Mouse (Mus musculus) c-Kit-positive CD71-negative TER-119-negative erythroid progenitor cells, embryonic 14.5 days (primary cell): Measurements from ENCODE around the gene Tuft1.
"Not testable (repeated sequence)": the region's sequence is repeated elsewhere in the genome, so short reads cannot be mapped to it uniquely, and the experiment has no call there.

Source experiments
- DNase-seq: peaks from one replicate; pipeline ENCODE4 v3.0.0-alpha.2; 2013; ENCODE audit warnings: low read depth

Tuft1 gene

GRCm38 (mm10) chr3:94659142-94659748 lies 573 bp upstream of the Tuft1 start:
- not testable (repeated sequence) for DNase-seq

GRCm38 (mm10) chr3:94657852-94658739 lies 576 bp downstream of the Tuft1 start:
- DNase-seq, result not testable (repeated sequence)

GRCm38 (mm10) chr3:94653967-94654366 lies 4.7 kb downstream of the Tuft1 start:
- DNase-seq, result not testable (repeated sequence)

- DNase-seq, result no peak
Observed at GRCm38 (mm10) chr3:94650409-94650808, 8.3 kb downstream of the Tuft1 start.

- no peak for DNase-seq
Observed at GRCm38 (mm10) chr3:94648755-94649590, 9.7 kb downstream of the Tuft1 start.

- DNase-seq, result not testable (repeated sequence)
Observed at GRCm38 (mm10) chr3:94642495-94643162, 16.0 kb downstream of the Tuft1 start, which contains the start of gene Gm10972. Gene Gm10972, plus strand, starts transcription at chr3:94643112.

GRCm38 (mm10) chr3:94629876-94630275 lies 28.8 kb downstream of the Tuft1 start:
- DNase-seq, result no peak

GRCm38 (mm10) chr3:94628712-94629111 lies 30.0 kb downstream of the Tuft1 start:
- no peak for DNase-seq

- no peak for DNase-seq
Observed at GRCm38 (mm10) chr3:94624281-94624680, 34.4 kb downstream of the Tuft1 start.

- DNase-seq, result no peak
Observed at GRCm38 (mm10) chr3:94622550-94622949, 36.1 kb downstream of the Tuft1 start.

GRCm38 (mm10) chr3:94621740-94622507 lies 36.7 kb downstream of the Tuft1 start:
- no peak for DNase-seq

GRCm38 (mm10) chr3:94616717-94617116 lies 42.0 kb downstream of the Tuft1 start:
- DNase-seq, result peak; percentile 40

- no peak for DNase-seq
Observed at GRCm38 (mm10) chr3:94613258-94613878, 45.3 kb downstream of the Tuft1 start.

GRCm38 (mm10) chr3:94612274-94612673 lies 46.4 kb downstream of the Tuft1 start:
- no peak for DNase-seq

- DNase-seq, result no peak
Observed at GRCm38 (mm10) chr3:94611834-94612233, 46.8 kb downstream of the Tuft1 start.

GRCm38 (mm10) chr3:94611343-94611742 lies 47.3 kb downstream of the Tuft1 start:
- DNase-seq, result no peak

GRCm38 (mm10) chr3:94610581-94610980 lies 48.1 kb downstream of the Tuft1 start:
- DNase-seq, result no peak

- no peak for DNase-seq
Observed at GRCm38 (mm10) chr3:94609621-94610020, 49.1 kb downstream of the Tuft1 start.

- DNase-seq, result no peak
Observed at GRCm38 (mm10) chr3:94601959-94602358, 56.7 kb downstream of the Tuft1 start.

GRCm38 (mm10) chr3:94597224-94597779 lies 61.4 kb downstream of the Tuft1 start:
- DNase-seq, result no peak
